Mouse (Mus musculus) E14TG2a.4 (cell line): ENCODE results near the gene Cnr1.

Experiments used
- CTCF ChIP-seq: conservative IDR thresholded peaks from 2 replicates; pipeline ENCODE4 v1.5.1; 2014; ENCODE audit warnings: low read length
- NANOG ChIP-seq: IDR thresholded peaks from 2 replicates; pipeline ENCODE4 v1.6.1; 2014; ENCODE audit warnings: borderline replicate concordance, low read length, mixed read lengths
- POU5F1 ChIP-seq: IDR thresholded peaks from 2 replicates; pipeline ENCODE4 v1.6.1; 2014; ENCODE audit warnings: low read length, borderline replicate concordance

DNA sequence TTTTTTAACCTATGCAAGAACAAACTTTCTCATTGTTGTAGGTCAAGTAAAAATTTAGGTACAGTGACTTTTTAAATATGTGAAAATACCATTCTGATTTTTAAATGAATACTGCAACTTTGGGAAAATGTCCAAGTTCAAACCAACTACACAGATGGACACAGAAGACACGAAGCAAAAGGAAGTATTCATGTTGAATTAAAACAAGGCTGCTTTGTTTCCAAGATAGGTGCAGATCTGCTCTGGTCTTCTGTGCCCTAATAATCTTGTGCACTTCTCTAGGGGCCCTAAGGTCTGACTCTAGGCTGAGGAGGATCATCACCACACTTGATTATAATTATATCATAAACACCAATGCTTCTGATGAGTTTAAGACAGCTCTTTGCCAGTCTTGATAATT, 4.1 kb downstream of the Cnr1 start:
- TF ChIP-seq CTCF (no peak), NANOG (no peak), POU5F1 (no peak)
